Mouse (Mus musculus): ENCODE results near the gene Stom. TPM values are rescaled to one million over a fixed set of nuclear protein-coding genes. Genes with fewer than 3 reads are reported as not detected.

The Stom gene
- polyA plus RNA-seq, 1 experiment = 18.8 TPM

DNA sequence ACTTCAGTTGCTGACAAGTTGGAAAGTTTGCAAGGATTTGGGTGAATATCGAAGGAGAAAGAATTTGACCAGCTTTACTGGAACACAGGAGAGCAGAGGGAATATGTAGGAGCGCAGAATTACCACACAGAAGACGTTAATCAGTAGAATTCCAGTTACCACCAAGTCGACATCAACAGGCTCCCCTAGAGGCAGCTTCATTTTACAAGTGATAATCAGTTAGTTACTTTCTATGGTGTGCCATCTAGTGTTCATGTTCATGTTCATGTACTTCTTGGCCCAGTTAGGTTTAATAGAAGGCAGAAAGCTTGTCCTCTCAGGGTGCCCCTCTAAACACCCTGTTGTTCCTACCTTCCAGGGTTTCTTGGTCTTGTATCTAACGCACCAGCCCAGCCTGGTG lies 12.4 kb upstream of the Stom start:
- WGBS = 31% methylated on average over 5 of the region's 5 CpGs
- DNase-seq = peak; percentile 51
- Histone ChIP-seq H3K4me3 (ENCODE audit: insufficient read depth, low read depth, low read length) (no peak overlapping the region), H3K4me1 (ENCODE audit: control insufficient read depth, insufficient read depth, low read length) (no peaks in the 10 kb centered on the region), H3K27ac (ENCODE audit: insufficient read depth, low read depth, low read length) (no peak overlapping the region), H3K36me3 (ENCODE audit: control insufficient read depth, insufficient read depth, low read length) (no peaks in the 10 kb centered on the region), H3K27me3 (replicated peaks; ENCODE audit: control insufficient read depth, insufficient read depth, low read length) (no peaks in the 10 kb centered on the region)
- TF ChIP-seq POLR2A (IDR thresholded peaks at IDR 0.05; ENCODE audit: low read depth, low read length) = no peak
- TF ChIP-seq CTCF (conservative IDR thresholded peaks at IDR 0.05; ENCODE audit: insufficient read depth, insufficient read length, low read depth, low read length) = peak; percentile 37; the same call in 1 of the 2 replicates

DNA sequence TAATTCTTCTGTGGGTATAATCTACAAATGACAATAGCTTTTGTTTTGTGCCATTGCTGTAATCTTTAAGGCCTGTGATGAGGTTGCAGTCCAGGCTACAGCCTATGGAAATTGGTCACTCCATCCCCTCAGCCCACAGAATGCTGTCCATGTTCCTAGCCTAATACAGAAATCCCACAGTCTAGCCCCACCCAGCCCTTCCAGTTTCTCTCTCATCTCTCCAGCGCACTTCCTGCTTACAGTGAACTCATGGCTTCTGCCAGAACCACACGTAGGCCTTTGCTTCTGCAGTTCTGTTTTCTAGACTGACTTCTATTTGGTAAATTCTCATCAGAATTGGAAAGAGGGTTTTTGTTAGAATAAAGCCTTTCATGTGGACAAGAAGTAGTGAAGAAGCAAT lies 9.2 kb upstream of the Stom start:
- Histone ChIP-seq H3K27ac (ENCODE audit: insufficient read depth, low read depth, low read length) (no peak overlapping the region), H3K27me3 (replicated peaks; ENCODE audit: control insufficient read depth, insufficient read depth, low read length) (no peaks in the 10 kb centered on the region), H3K4me3 (ENCODE audit: insufficient read depth, low read depth, low read length) (no peak overlapping the region), H3K36me3 (ENCODE audit: control insufficient read depth, insufficient read depth, low read length) (no peaks in the 10 kb centered on the region), H3K4me1 (ENCODE audit: control insufficient read depth, insufficient read depth, low read length) (no peaks in the 10 kb centered on the region)
- DNase-seq = no peak
- 70% methylated on average over 2 of the region's 2 CpGs for WGBS
- TF ChIP-seq CTCF (conservative IDR thresholded peaks at IDR 0.05; ENCODE audit: insufficient read depth, insufficient read length, low read depth, low read length) (no peak), POLR2A (IDR thresholded peaks at IDR 0.05; ENCODE audit: low read depth, low read length) (no peak)

DNA sequence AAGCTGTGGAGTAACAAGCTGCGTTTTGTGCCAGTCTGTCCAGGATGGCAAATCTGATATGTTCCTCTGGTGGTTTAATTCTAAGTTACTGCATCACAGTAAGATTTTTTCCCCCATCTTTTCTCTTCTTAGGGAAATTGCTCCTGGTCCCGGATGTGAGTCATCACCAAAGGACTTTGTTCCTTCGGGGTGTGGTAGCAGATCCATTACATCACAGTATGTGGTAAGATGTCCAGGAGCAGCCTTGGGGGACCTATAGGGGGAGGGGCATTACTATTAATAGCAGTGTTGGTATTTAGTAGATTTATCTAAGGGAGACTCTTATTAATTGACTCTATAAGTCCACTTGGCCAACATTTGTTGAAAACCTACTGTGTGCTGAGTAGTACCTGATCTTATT lies 5.8 kb upstream of the Stom start:
- Histone ChIP-seq H3K36me3 (ENCODE audit: control insufficient read depth, insufficient read depth, low read length) (no peaks in the 10 kb centered on the region), H3K4me3 (ENCODE audit: insufficient read depth, low read depth, low read length) (no peak overlapping the region), H3K27ac (ENCODE audit: insufficient read depth, low read depth, low read length) (no peak overlapping the region), H3K4me1 (ENCODE audit: control insufficient read depth, insufficient read depth, low read length) (no peaks in the 10 kb centered on the region), H3K27me3 (replicated peaks; ENCODE audit: control insufficient read depth, insufficient read depth, low read length) (no peaks in the 10 kb centered on the region)
- no peak for DNase-seq
- WGBS = 56% methylated on average over 3 of the region's 3 CpGs
- TF ChIP-seq POLR2A (IDR thresholded peaks at IDR 0.05; ENCODE audit: low read depth, low read length) (no peak), CTCF (conservative IDR thresholded peaks at IDR 0.05; ENCODE audit: insufficient read depth, insufficient read length, low read depth, low read length) (no peak)

DNA sequence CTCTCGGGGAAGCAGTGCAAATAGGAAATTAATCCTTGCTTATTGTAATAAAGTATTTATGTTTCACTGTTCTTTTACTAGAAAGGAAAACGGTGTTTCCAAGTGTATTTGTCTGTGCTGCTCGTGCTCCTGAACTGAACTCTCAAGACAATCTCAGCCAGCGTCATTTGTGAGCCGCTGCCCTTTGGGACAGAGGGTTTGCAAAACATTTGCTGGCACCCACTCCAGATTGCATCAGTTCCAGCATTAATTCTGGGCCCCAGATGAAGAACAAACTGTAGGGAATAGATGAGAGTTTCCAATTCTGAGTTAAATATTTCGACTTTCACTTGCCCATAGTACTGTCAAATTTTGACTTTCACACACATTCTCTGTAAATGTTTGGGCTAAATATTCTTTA lies 1.9 kb upstream of the Stom start:
- no peaks in the 10 kb centered on the region for H3K36me3 ChIP-seq (ENCODE audit: control insufficient read depth, insufficient read depth, low read length)
- peak overlapping the region; percentile 47; the same call in 1 of the 2 replicates for H3K27ac ChIP-seq (ENCODE audit: insufficient read depth, low read depth, low read length)
- DNase-seq = peak; percentile 34
- TF ChIP-seq POLR2A (IDR thresholded peaks at IDR 0.05; ENCODE audit: low read depth, low read length) = no peak
- no peak for TF ChIP-seq CTCF (conservative IDR thresholded peaks at IDR 0.05; ENCODE audit: insufficient read depth, insufficient read length, low read depth, low read length)
- 65% methylated on average over 6 of the region's 6 CpGs for WGBS
- no peak overlapping the region for H3K4me3 ChIP-seq (ENCODE audit: insufficient read depth, low read depth, low read length)
- H3K27me3 ChIP-seq (replicated peaks; ENCODE audit: control insufficient read depth, insufficient read depth, low read length) = no peaks in the 10 kb centered on the region
- H3K4me1 ChIP-seq (ENCODE audit: control insufficient read depth, insufficient read depth, low read length) = 0 out of 2 replicates have a peak, but pooled peaks cover 2% of the 10 kb centered on the region

DNA sequence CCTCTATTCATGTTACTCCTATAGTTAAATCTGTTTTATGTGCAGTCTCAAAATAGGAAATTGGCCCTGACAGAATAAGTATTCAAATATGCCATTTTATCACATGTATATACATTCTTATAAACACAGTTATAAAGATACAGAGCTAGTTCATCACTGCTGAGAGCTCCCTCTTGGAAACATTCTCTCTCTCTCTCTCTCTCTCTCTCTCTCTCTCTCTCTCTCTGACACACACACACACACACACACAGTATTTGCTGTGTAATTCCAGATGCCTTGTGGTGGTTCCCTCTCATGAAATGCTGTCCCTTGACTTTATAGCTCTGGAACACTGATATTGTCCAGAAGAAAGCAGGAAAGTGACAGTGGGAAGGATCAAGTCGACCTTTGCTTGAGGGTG lies 1.3 kb upstream of the Stom start:
- WGBS = 58% methylated on average over 1 of the region's 1 CpGs

DNA sequence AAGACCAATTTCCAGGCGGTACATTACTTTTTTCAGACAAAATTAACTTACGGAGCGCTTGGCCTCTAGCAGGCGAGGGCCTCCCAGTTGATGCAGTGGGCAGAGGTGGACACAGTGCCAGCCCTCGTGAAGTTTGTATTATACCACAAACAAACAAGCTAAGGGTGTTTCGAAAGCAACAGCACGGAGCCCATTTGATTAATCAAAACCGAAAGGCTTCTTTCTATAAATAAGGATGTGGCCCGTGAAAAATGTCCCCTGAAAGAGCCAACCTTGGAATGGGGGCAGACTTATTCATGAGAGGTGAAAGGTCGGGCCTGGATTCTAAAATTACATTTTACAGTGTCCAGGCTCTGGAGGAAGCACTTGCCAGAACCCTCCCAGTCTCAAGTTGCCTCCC lies 643 bp upstream of the Stom start:
- 53% methylated on average over 10 of the region's 10 CpGs for WGBS
- 0 out of 2 replicates have a peak, but pooled peaks cover 2% of the 10 kb centered on the region for H3K4me1 ChIP-seq (ENCODE audit: control insufficient read depth, insufficient read depth, low read length)
- H3K27me3 ChIP-seq (replicated peaks; ENCODE audit: control insufficient read depth, insufficient read depth, low read length) = no peaks in the 10 kb centered on the region
- H3K36me3 ChIP-seq (ENCODE audit: control insufficient read depth, insufficient read depth, low read length) = no peaks in the 10 kb centered on the region
- peak overlapping the region; percentile 53 for H3K4me3 ChIP-seq (ENCODE audit: insufficient read depth, low read depth, low read length)
- no peak for TF ChIP-seq POLR2A (IDR thresholded peaks at IDR 0.05; ENCODE audit: low read depth, low read length)
- TF ChIP-seq CTCF (conservative IDR thresholded peaks at IDR 0.05; ENCODE audit: insufficient read depth, insufficient read length, low read depth, low read length) = no peak
- peak overlapping the region; percentile 81 for H3K27ac ChIP-seq (ENCODE audit: insufficient read depth, low read depth, low read length)
- DNase-seq = peak; percentile 62

More for the DNA sequence above, 1.3 kb upstream of the Stom start:
- TF ChIP-seq CTCF (conservative IDR thresholded peaks at IDR 0.05; ENCODE audit: insufficient read depth, insufficient read length, low read depth, low read length) = no peak
- TF ChIP-seq POLR2A (IDR thresholded peaks at IDR 0.05; ENCODE audit: low read depth, low read length) = no peak
- H3K27ac ChIP-seq (ENCODE audit: insufficient read depth, low read depth, low read length) = peak overlapping the region; percentile 47; the same call in 1 of the 2 replicates
- no peaks in the 10 kb centered on the region for H3K27me3 ChIP-seq (replicated peaks; ENCODE audit: control insufficient read depth, insufficient read depth, low read length)
- no peaks in the 10 kb centered on the region for H3K36me3 ChIP-seq (ENCODE audit: control insufficient read depth, insufficient read depth, low read length)
- no peak for DNase-seq
- H3K4me3 ChIP-seq (ENCODE audit: insufficient read depth, low read depth, low read length) = no peak overlapping the region
- H3K4me1 ChIP-seq (ENCODE audit: control insufficient read depth, insufficient read depth, low read length) = 0 out of 2 replicates have a peak, but pooled peaks cover 2% of the 10 kb centered on the region

DNA sequence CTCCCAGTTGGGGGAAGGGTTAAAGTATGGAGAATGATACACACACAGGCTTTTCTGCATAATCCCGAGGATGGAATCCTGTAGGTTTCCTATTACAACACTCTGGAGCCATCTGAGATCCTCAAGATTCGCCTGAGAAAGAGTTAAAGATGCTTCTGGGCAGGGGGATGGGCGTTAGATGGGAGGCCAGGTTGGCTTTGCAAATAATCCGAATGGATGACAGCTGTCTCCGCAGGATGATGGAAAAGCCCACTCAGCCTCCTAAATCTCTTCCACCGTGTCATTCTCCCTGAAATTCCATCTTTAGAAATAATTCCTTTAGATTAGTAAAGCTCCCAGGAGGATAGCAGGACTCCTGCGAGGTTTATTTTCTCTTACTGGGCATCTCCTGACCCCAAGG lies 1.2 kb downstream of the Stom start:
- H3K36me3 ChIP-seq (ENCODE audit: control insufficient read depth, insufficient read depth, low read length) = no peaks in the 10 kb centered on the region
- 0 out of 2 replicates have a peak, but pooled peaks cover 2% of the 10 kb centered on the region for H3K4me1 ChIP-seq (ENCODE audit: control insufficient read depth, insufficient read depth, low read length)
- WGBS = 40% methylated on average over 7 of the region's 7 CpGs
- no peak for DNase-seq
- no peak overlapping the region for H3K4me3 ChIP-seq (ENCODE audit: insufficient read depth, low read depth, low read length)
- H3K27ac ChIP-seq (ENCODE audit: insufficient read depth, low read depth, low read length) = no peak overlapping the region
- TF ChIP-seq CTCF (conservative IDR thresholded peaks at IDR 0.05; ENCODE audit: insufficient read depth, insufficient read length, low read depth, low read length) = no peak
- no peak for TF ChIP-seq POLR2A (IDR thresholded peaks at IDR 0.05; ENCODE audit: low read depth, low read length)
- no peaks in the 10 kb centered on the region for H3K27me3 ChIP-seq (replicated peaks; ENCODE audit: control insufficient read depth, insufficient read depth, low read length)

Data from kidney, adult 2 months (tissue).